Mouse (Mus musculus) neural tube, embryonic 15.5 days (tissue): Measurements from ENCODE around the gene 4930512M02Rik. TPM values are rescaled to one million over a fixed set of nuclear protein-coding genes. Genes with fewer than 3 reads are reported as not detected.

Source experiments
- ATAC-seq: fragments of 200-750 bp; cut with Nextera tagmentation; 2 replicates; pipeline ENCODE4 v1.8.0; 2017; ENCODE audit warnings: mild to moderate bottlenecking, moderate TSS enrichment, moderate library complexity; ENCODE audit not compliant: low FRiP score
- H3K27ac ChIP-seq: fragments of 300-500 bp; sonication (generic); replicated peaks from 2 replicates; pipeline ENCODE4 v1.5.1; 2015; ENCODE audit warnings: mild to moderate bottlenecking, inconsistent platforms
- H3K27me3 ChIP-seq: fragments of 300-500 bp; sonication (generic); replicated peaks from 2 replicates; pipeline ENCODE4 v1.6.1; 2015; ENCODE audit warnings: inconsistent platforms
- H3K36me3 ChIP-seq: fragments of 300-500 bp; sonication (generic); 2 replicates; pipeline ENCODE4 v1.6.1; 2015; ENCODE audit warnings: inconsistent platforms
- H3K4me1 ChIP-seq: fragments of 300-500 bp; sonication (generic); 2 replicates; pipeline ENCODE4 v1.6.1; 2015; ENCODE audit warnings: inconsistent platforms
- H3K4me2 ChIP-seq: fragments of 300-500 bp; sonication (generic); 2 replicates; pipeline ENCODE4 v1.6.1; 2015; ENCODE audit warnings: inconsistent platforms, mild to moderate bottlenecking, moderate library complexity
- H3K4me3 ChIP-seq: fragments of 300-500 bp; sonication (generic); replicated peaks from 2 replicates; pipeline ENCODE4 v1.5.1; 2015; ENCODE audit warnings: mild to moderate bottlenecking, inconsistent platforms
- H3K9ac ChIP-seq: fragments of 300-500 bp; sonication (generic); replicated peaks from 2 replicates; pipeline ENCODE4 v1.6.1; 2015; ENCODE audit warnings: mild to moderate bottlenecking, inconsistent platforms
- H3K9me3 ChIP-seq: fragments of 300-500 bp; sonication (generic); replicated peaks from 2 replicates; pipeline ENCODE4 v1.6.1; 2016; ENCODE audit warnings: inconsistent platforms
- WGBS: fragments of 180-500 bp; shearing (Covaris S2); methylation state at CpG from one replicate; pipeline ENCODE4 v1.1.7; 2015; ENCODE audit warnings: mixed read lengths; 5-methylcytosine and 5-hydroxymethylcytosine counted together
- polyA plus RNA-seq: library from polyadenylated mRNA; unstranded; fragments of >200 nt; fragmentation: Nextera tagmentation; extraction: Ambion mirVana; gene quantifications from 2 replicates; pipeline ENCODE4 v1.2.1, GENCODE M21; 2015

4930512M02Rik gene
- polyA plus RNA-seq, 1 experiment from 2014 or later = not detected

- H3K36me3 ChIP-seq = no peaks in the 10 kb centered on the region
- 92% methylated on average over 6 of the region's 6 CpGs for WGBS
- no peak overlapping the region for H3K27ac ChIP-seq
- no peak overlapping the region for H3K9ac ChIP-seq
- H3K4me3 ChIP-seq = no peak overlapping the region
- no peak for ATAC-seq
- no peaks in the 10 kb centered on the region for H3K27me3 ChIP-seq
- no peaks in the 10 kb centered on the region for H3K4me1 ChIP-seq
- H3K9me3 ChIP-seq = no peaks in the 10 kb centered on the region
- no peak overlapping the region for H3K4me2 ChIP-seq
Measured at GRCm38 (mm10) chr11:11561118-11561517, 66.5 kb downstream of the 4930512M02Rik start.

- ATAC-seq = no peak
- Histone ChIP-seq H3K4me2 (no peak overlapping the region), H3K9me3 (no peaks in the 10 kb centered on the region), H3K36me3 (no peaks in the 10 kb centered on the region), H3K9ac (no peak overlapping the region), H3K27ac (no peak overlapping the region), H3K4me3 (no peak overlapping the region), H3K27me3 (no peaks in the 10 kb centered on the region), H3K4me1 (no peaks in the 10 kb centered on the region)
- WGBS = 81% methylated on average over 7 of the region's 7 CpGs
Measured at GRCm38 (mm10) chr11:11559099-11559686, 68.4 kb downstream of the 4930512M02Rik start.

DNA sequence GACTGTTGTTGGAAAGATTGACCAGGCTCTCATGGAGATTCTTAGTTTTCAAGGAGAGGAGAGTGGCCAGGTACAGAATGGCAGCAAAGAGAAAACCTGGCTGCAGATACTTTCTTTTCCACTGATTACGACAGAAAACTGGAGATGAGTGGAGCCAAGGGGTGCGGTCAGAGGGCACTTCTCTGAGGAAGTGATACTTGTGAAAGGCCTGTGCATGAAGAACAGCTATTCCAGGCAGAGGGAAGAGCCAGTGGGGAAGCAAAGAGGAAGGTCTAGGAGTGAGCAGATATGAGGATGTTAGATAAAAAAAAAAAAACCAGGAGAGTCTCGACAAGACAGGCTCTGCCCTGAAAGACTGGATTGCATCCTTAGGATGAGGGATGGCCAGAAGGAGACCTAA is 69.0 kb downstream of the 4930512M02Rik start:
- Histone ChIP-seq H3K4me2 (no peak overlapping the region), H3K4me3 (no peak overlapping the region), H3K9ac (no peak overlapping the region), H3K36me3 (no peaks in the 10 kb centered on the region), H3K27ac (no peak overlapping the region), H3K4me1 (no peaks in the 10 kb centered on the region), H3K9me3 (no peaks in the 10 kb centered on the region), H3K27me3 (no peaks in the 10 kb centered on the region)
- no peak for ATAC-seq
- WGBS = 85% methylated on average over 3 of the region's 3 CpGs

- Histone ChIP-seq H3K36me3 (no peaks in the 10 kb centered on the region), H3K9me3 (no peaks in the 10 kb centered on the region), H3K27ac (no peak overlapping the region), H3K4me3 (no peak overlapping the region), H3K4me1 (no peaks in the 10 kb centered on the region), H3K4me2 (no peak overlapping the region), H3K9ac (no peak overlapping the region), H3K27me3 (no peaks in the 10 kb centered on the region)
- 51% methylated on average over 11 of the region's 11 CpGs for WGBS
- no peak for ATAC-seq
Measured at GRCm38 (mm10) chr11:11557173-11557967, 70.3 kb downstream of the 4930512M02Rik start.

- Histone ChIP-seq H3K36me3 (no peaks in the 10 kb centered on the region), H3K4me3 (no peak overlapping the region), H3K27me3 (no peaks in the 10 kb centered on the region), H3K4me2 (no peak overlapping the region), H3K9ac (no peak overlapping the region), H3K9me3 (no peaks in the 10 kb centered on the region), H3K27ac (no peak overlapping the region), H3K4me1 (no peaks in the 10 kb centered on the region)
- WGBS = 89% methylated on average over 1 of the region's 1 CpGs
- no peak for ATAC-seq
Measured at GRCm38 (mm10) chr11:11556186-11556585, 71.4 kb downstream of the 4930512M02Rik start.

DNA sequence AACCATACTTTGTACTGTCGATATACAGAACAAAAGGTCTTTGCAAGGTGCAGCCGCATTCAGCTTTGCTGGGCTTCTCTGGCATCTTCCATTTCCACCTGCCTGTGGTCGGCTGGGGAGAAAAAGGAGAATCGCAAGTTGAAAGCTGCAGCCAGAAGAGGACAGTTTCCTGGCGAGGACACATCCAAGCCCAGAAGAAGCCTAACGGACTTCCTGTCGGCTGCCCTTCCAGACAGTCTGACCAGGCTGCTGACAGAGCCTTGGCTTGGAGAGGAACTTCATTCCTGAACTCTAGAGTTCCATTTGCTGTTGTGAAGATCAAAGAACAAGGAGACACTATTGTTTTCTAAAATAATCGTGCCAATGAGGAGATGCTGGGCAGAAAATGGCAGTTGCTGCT is 72.1 kb downstream of the 4930512M02Rik start:
- H3K36me3 ChIP-seq = no peaks in the 10 kb centered on the region
- H3K27me3 ChIP-seq = no peaks in the 10 kb centered on the region
- no peak overlapping the region for H3K9ac ChIP-seq
- 79% methylated on average over 8 of the region's 8 CpGs for WGBS
- H3K4me3 ChIP-seq = no peak overlapping the region
- no peak for ATAC-seq
- H3K4me2 ChIP-seq = no peak overlapping the region
- H3K27ac ChIP-seq = no peak overlapping the region
- no peaks in the 10 kb centered on the region for H3K4me1 ChIP-seq
- no peaks in the 10 kb centered on the region for H3K9me3 ChIP-seq

GRCm38 (mm10) chr11:11547597-11548240 is 79.9 kb downstream of the 4930512M02Rik start:
- Histone ChIP-seq H3K9me3 (no peaks in the 10 kb centered on the region), H3K9ac (no peak overlapping the region), H3K27ac (no peak overlapping the region), H3K36me3 (no peaks in the 10 kb centered on the region), H3K4me3 (no peak overlapping the region), H3K4me1 (no peaks in the 10 kb centered on the region), H3K4me2 (no peak overlapping the region), H3K27me3 (no peaks in the 10 kb centered on the region)
- ATAC-seq = no peak
- WGBS = 80% methylated on average over 7 of the region's 7 CpGs

- no peak for ATAC-seq
- Histone ChIP-seq H3K4me3 (no peak overlapping the region), H3K27ac (no peak overlapping the region), H3K4me2 (no peak overlapping the region), H3K4me1 (no peaks in the 10 kb centered on the region), H3K9ac (no peak overlapping the region), H3K27me3 (no peaks in the 10 kb centered on the region), H3K9me3 (no peaks in the 10 kb centered on the region), H3K36me3 (no peaks in the 10 kb centered on the region)
- 89% methylated on average over 7 of the region's 7 CpGs for WGBS
Measured at GRCm38 (mm10) chr11:11546903-11547511, 80.6 kb downstream of the 4930512M02Rik start.

- WGBS = 92% methylated on average over 3 of the region's 3 CpGs
- Histone ChIP-seq H3K4me1 (no peaks in the 10 kb centered on the region), H3K4me3 (no peak overlapping the region), H3K27me3 (no peaks in the 10 kb centered on the region), H3K9ac (no peak overlapping the region), H3K36me3 (no peaks in the 10 kb centered on the region), H3K27ac (no peak overlapping the region), H3K9me3 (no peaks in the 10 kb centered on the region), H3K4me2 (no peak overlapping the region)
- no peak for ATAC-seq
Measured at GRCm38 (mm10) chr11:11545948-11546347, 81.7 kb downstream of the 4930512M02Rik start.
